In the genomic region with DNA sequence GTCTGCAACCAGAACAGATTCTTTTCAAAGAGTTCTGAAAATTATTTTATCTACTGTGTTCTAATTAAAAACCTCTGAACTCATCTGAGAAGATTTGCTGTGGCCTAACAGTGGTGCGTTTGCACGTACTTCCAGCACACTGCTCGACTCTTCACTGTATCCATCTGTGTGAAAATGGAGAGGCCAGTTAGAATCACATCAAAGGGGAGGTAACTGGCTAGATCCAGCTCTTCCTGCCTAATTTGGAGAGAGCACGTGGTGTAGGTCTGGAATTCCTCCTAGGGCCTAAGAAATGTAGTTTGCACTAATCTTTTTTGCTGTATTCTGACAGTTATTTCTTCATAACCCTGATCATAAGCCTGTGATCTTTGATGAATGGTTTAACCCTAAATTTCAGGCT, we compare ENCODE assay signal across 23 mouse cellular contexts.
A peak's percentile ranks its signal among the peaks of the same experiment; 100 is the strongest.
DNase-seq lines count a peak whose midpoint lies in the region; ATAC-seq and TF ChIP-seq lines count a peak whose summit lies in the region.
"Had no signal": no experiment of that assay in that cellular context is flagged by ENCODE, and none has a peak within 500 bp of the region (broad histone marks: within the 10 kb centered on the region; RNA-seq: fewer than 3 reads in every experiment).

No protein-coding gene starts in this region.

- TF ChIP-seq CTCF in embryonic fibroblast, embryonic 13.5 days (IDR thresholded peaks at IDR 0.05; ENCODE audit: borderline replicate concordance, insufficient read depth, low read length), result no peak

- peak; percentile 27 for DNase-seq in embryo, embryonic 11 days
- DNase-seq in embryo, embryonic 9.5 days (ENCODE audit: extremely low spot score), result no peak
- peak; percentile 83 for DNase-seq in heart, adult 11 months
- no peak for DNase-seq in heart, postnatal 25 days (ENCODE audit: low spot score)
- DNase-seq in Muller cell, postnatal 12 days (ENCODE audit: inconsistent ontology term), result peak; percentile 49
- DNase-seq: adrenal gland, adult 8-10 months; cerebellum, adult 8-10 months; cerebellum, postnatal 36 days; gastrocnemius, postnatal 36 days; heart, adult 2 months; kidney, adult 18-20 months; kidney, postnatal 36 days; thymus, adult 2 months; thymus, postnatal 4 days had no signal

- intact Hi-C loops in heart, postnatal 25 days (cut with DNase I), result no loop called here

- H3K27ac ChIP-seq in embryonic fibroblast, embryonic 13.5 days (ENCODE audit: insufficient read depth, low read length), result peak overlapping the region; percentile 59; the same call in 1 of the 2 replicates
- H3K27ac ChIP-seq: embryonic facial prominence, embryonic 15.5 days; heart, adult 2 months; hindbrain, embryonic 14.5 days; kidney, embryonic 15.5 days; layer of hippocampus, adult 2 months; limb, embryonic 13.5 days; lung, embryonic 15.5 days had no signal

- peaks cover 5% of the 10 kb centered on the region for H3K4me1 ChIP-seq in embryonic fibroblast, embryonic 13.5 days (ENCODE audit: control insufficient read depth, insufficient read depth, low read length)
- H3K4me1 ChIP-seq: embryonic facial prominence, embryonic 15.5 days; kidney, embryonic 15.5 days; limb, embryonic 13.5 days; lung, embryonic 15.5 days had no signal

- no peak for ATAC-seq in activated CD4-positive, CD25-positive, alpha-beta regulatory T cell, adult 4 months

- TF ChIP-seq POLR2A in embryonic fibroblast, embryonic 13.5 days (IDR thresholded peaks at IDR 0.05; ENCODE audit: low read depth, low read length), result no peak

- H3K4me3 ChIP-seq in embryonic fibroblast, embryonic 13.5 days (ENCODE audit: insufficient read depth, low read length), result no peak overlapping the region
- H3K4me3 ChIP-seq: embryonic facial prominence, embryonic 15.5 days; heart, adult 2 months; heart, embryonic 12.5 days; kidney, embryonic 15.5 days; layer of hippocampus, adult 2 months; limb, embryonic 13.5 days; lung, embryonic 15.5 days had no signal

Comparison
In these comparisons a context has a peak if more than half of its experiments do, and no peak if none do; other contexts are left out.
1. DNase-seq: peak in embryo, embryonic 11 days (single experiment), heart, adult 11 months (single experiment) and Muller cell, postnatal 12 days (single experiment); none in embryo, embryonic 9.5 days (single experiment) and heart, postnatal 25 days (single experiment).